In the genomic region with DNA sequence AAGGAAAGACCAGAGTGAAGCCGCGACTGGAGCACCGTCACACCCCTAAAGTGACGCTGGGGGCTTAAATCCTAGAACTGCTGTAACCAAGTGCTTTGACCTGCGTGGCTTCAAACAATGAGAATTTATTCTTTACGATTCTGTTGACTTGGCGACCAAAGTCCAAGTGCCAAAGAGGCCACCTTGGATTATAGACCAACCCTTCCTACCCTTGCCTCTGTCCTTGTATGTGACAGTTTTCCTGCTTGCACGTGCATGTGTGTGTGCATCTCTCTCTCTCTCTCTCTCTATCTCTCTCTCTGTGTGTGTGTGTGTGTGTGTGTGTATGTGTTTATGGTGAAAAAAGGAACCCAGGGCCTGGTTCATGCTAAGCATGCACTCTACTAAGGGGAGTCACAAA, we compare ENCODE assay signal across 33 mouse cellular contexts.
"Had no signal": no experiment of that assay in that cellular context is flagged by ENCODE, and none has a peak within 500 bp of the region (broad histone marks: within the 10 kb centered on the region; RNA-seq: fewer than 3 reads in every experiment).

No protein-coding gene starts in this region.

- ATAC-seq: hindbrain, embryonic 16.5 days; hindbrain, postnatal 0 days; inflammation-experienced regulatory T-cells, adult 6 months had no signal

- H3K4me3 ChIP-seq: heart, adult 2 months; heart, embryonic 10.5 days; heart, embryonic 12.5 days; heart, embryonic 13.5 days; heart, embryonic 15.5 days; hindbrain, embryonic 10.5 days; hindbrain, embryonic 12.5 days; hindbrain, embryonic 13.5 days; hindbrain, embryonic 15.5 days; kidney, embryonic 15.5 days; layer of hippocampus, adult 2 months had no signal

- H3K4me2 ChIP-seq: heart, embryonic 11.5 days; heart, embryonic 12.5 days; heart, embryonic 13.5 days; heart, embryonic 15.5 days; hindbrain, embryonic 12.5 days; hindbrain, embryonic 13.5 days; hindbrain, embryonic 14.5 days; hindbrain, embryonic 15.5 days; kidney, embryonic 15.5 days had no signal

- H3K27ac ChIP-seq: heart, adult 2 months; heart, embryonic 10.5 days; heart, embryonic 13.5 days; heart, embryonic 15.5 days; hindbrain, embryonic 10.5 days; hindbrain, embryonic 12.5 days; hindbrain, embryonic 13.5 days; hindbrain, embryonic 14.5 days; hindbrain, embryonic 15.5 days; hindbrain, postnatal 0 days; kidney, embryonic 15.5 days; kidney, postnatal 0 days; layer of hippocampus, adult 2 months had no signal

- H3K36me3 ChIP-seq: heart, embryonic 10.5 days; heart, embryonic 12.5 days; heart, embryonic 13.5 days; heart, embryonic 15.5 days; hindbrain, embryonic 10.5 days; hindbrain, embryonic 12.5 days; hindbrain, embryonic 13.5 days; hindbrain, embryonic 15.5 days; kidney, embryonic 15.5 days had no signal

- H3K4me1 ChIP-seq: heart, embryonic 10.5 days; heart, embryonic 12.5 days; heart, embryonic 13.5 days; heart, embryonic 15.5 days; hindbrain, embryonic 10.5 days; hindbrain, embryonic 12.5 days; hindbrain, embryonic 13.5 days; hindbrain, embryonic 15.5 days; kidney, embryonic 15.5 days had no signal

- H3K9me3 ChIP-seq: hindbrain, embryonic 15.5 days had no signal

- H3K9ac ChIP-seq: heart, embryonic 12.5 days; heart, embryonic 13.5 days; heart, embryonic 15.5 days; hindbrain, embryonic 12.5 days; hindbrain, embryonic 13.5 days; hindbrain, embryonic 14.5 days; hindbrain, embryonic 15.5 days; kidney, embryonic 15.5 days had no signal

- H3K27me3 ChIP-seq: heart, embryonic 12.5 days; heart, embryonic 15.5 days; hindbrain, embryonic 12.5 days; hindbrain, embryonic 13.5 days; hindbrain, embryonic 15.5 days; kidney, embryonic 15.5 days had no signal

- DNase-seq: heart, adult 2 months; heart, postnatal 10 days; heart, postnatal 14 days; heart, postnatal 36 days; heart, postnatal 4 days; kidney, adult 11 months; kidney, adult 18-20 months; kidney, adult 2 months; kidney, adult 8-10 months; kidney, adult 9 months; kidney, postnatal 10 days; kidney, postnatal 14 days; kidney, postnatal 25 days; kidney, postnatal 36 days; kidney, postnatal 4 days; layer of hippocampus, adult 9-11 months; layer of hippocampus, postnatal 36 days had no signal
